ENCODE assay signal across 20 mouse cellular contexts in the genomic region with DNA sequence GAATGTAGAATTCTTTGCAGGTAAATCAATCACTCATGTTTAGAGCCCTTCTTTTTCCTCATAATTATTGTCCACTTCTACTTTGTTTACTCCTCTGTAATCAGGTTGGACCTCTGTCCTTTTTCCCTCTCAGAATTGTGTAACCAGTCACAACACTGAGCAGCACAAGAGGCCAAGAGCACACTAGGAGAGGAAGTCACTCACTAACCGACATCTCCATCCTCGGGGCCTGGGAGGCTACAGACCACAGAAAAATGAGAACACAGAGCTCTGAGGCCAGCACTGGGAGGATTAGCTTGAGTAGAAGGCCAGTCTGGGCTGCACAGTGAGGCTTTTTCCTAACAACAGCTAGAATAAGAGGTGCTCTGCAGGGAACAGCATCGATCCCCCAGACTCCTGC. TPM values are rescaled to one million over a fixed set of nuclear protein-coding genes. Genes with fewer than 3 reads are reported as not detected.
DNase-seq lines count a peak whose midpoint lies in the region; ATAC-seq and TF ChIP-seq lines count a peak whose summit lies in the region.
"Had no signal": no experiment of that assay in that cellular context is flagged by ENCODE, and none has a peak within 500 bp of the region (broad histone marks: within the 10 kb centered on the region; RNA-seq: fewer than 3 reads in every experiment).

No protein-coding gene starts in this region.

- peak overlapping the region; percentile 14; the same call in 1 of the 2 replicates for H3K9ac ChIP-seq in heart, embryonic 13.5 days
- no peak overlapping the region for H3K9ac ChIP-seq in liver, embryonic 13.5 days
- H3K9ac ChIP-seq: hindbrain, embryonic 15.5 days; neural tube, embryonic 13.5 days had no signal

- no peak overlapping the region for H3K4me2 ChIP-seq in heart, embryonic 13.5 days
- no peak overlapping the region for H3K4me2 ChIP-seq in liver, embryonic 13.5 days
- H3K4me2 ChIP-seq: hindbrain, embryonic 15.5 days; neural tube, embryonic 13.5 days had no signal

- TF ChIP-seq POLR2A in bone marrow macrophage, adult 2 months (IDR thresholded peaks at IDR 0.05; ENCODE audit: borderline replicate concordance, low read depth, low read length), result no peak

- DNase-seq in heart, adult 9 months (ENCODE audit: low spot score in 2 of 2), result no peak
- peak; percentile 83 for DNase-seq in 416B (ENCODE audit: low read depth)
- DNase-seq in liver, embryonic 13.5 days, result no peak
- DNase-seq in layer of hippocampus, adult 2 months (ENCODE audit: low spot score in 2 of 2), result no peak
- no peak for DNase-seq in kidney, adult 11 months
- no peak for DNase-seq in kidney, postnatal 36 days
- DNase-seq: adrenal gland, adult 8-10 months; cerebellum, adult 9-10 months; gastrocnemius, adult 2 months; heart, adult 2 months; kidney, adult 8-10 months; lung, adult 18-20 months; right cerebral cortex, postnatal 25 days; thymus, adult 2 months had no signal

- ATAC-seq in heart, embryonic 13.5 days (ENCODE audit: extremely low read depth, insufficient number of reproducible peaks, low FRiP score, low TSS enrichment), result no peak
- ATAC-seq in liver, embryonic 13.5 days (ENCODE audit: low read depth), result no peak
- ATAC-seq: forebrain, embryonic 16.5 days had no signal

- H3K27ac ChIP-seq in heart, embryonic 13.5 days (replicated peaks), result peak overlapping the region; percentile 21; the same call in 1 of the 2 replicates
- H3K27ac ChIP-seq in bone marrow macrophage, adult 2 months (ENCODE audit: insufficient read depth, low read depth, low read length), result peak overlapping the region; percentile 66
- peak overlapping the region; percentile 8; the same call in 1 of the 2 replicates for H3K27ac ChIP-seq in liver, embryonic 13.5 days
- no peak overlapping the region for H3K27ac ChIP-seq in layer of hippocampus, adult 2 months
- H3K27ac ChIP-seq: heart, adult 2 months; hindbrain, embryonic 15.5 days; neural tube, embryonic 13.5 days had no signal

- H3K36me3 ChIP-seq in heart, embryonic 13.5 days, result no peaks in the 10 kb centered on the region
- H3K36me3 ChIP-seq in liver, embryonic 13.5 days, result no peaks in the 10 kb centered on the region
- H3K36me3 ChIP-seq: hindbrain, embryonic 15.5 days; neural tube, embryonic 13.5 days had no signal

- H3K27me3 ChIP-seq in heart, embryonic 13.5 days (replicated peaks), result no peaks in the 10 kb centered on the region
- H3K27me3 ChIP-seq in liver, embryonic 13.5 days, result no peaks in the 10 kb centered on the region
- H3K27me3 ChIP-seq: hindbrain, embryonic 15.5 days; neural tube, embryonic 13.5 days had no signal

- WGBS in heart, embryonic 13.5 days, result 39% methylated on average over 3 of the region's 3 CpGs
- 36% methylated on average over 3 of the region's 3 CpGs for WGBS in liver, embryonic 13.5 days (ENCODE audit: insufficient replicate concordance)

- no peak for TF ChIP-seq CTCF in bone marrow macrophage, adult 2 months (IDR thresholded peaks at IDR 0.05; ENCODE audit: low read depth, low read length)
- TF ChIP-seq CTCF in layer of hippocampus, adult 2 months (conservative IDR thresholded peaks at IDR 0.05), result no peak

- H3K9me3 ChIP-seq in heart, embryonic 13.5 days, result no peaks in the 10 kb centered on the region
- no peaks in the 10 kb centered on the region for H3K9me3 ChIP-seq in liver, embryonic 13.5 days (replicated peaks)
- H3K9me3 ChIP-seq: hindbrain, embryonic 15.5 days; neural tube, embryonic 13.5 days had no signal

- H3K4me3 ChIP-seq in heart, embryonic 13.5 days, result no peak overlapping the region
- no peak overlapping the region for H3K4me3 ChIP-seq in bone marrow macrophage, adult 2 months (ENCODE audit: insufficient read depth, low read length)
- no peak overlapping the region for H3K4me3 ChIP-seq in liver, embryonic 13.5 days (replicated peaks)
- H3K4me3 ChIP-seq in layer of hippocampus, adult 2 months, result no peak overlapping the region
- H3K4me3 ChIP-seq: gastrocnemius, adult 2 months; heart, adult 2 months; hindbrain, embryonic 15.5 days; megakaryocyte, embryonic 14.5 days; neural tube, embryonic 13.5 days had no signal

- peaks cover 31% of the 10 kb centered on the region for H3K4me1 ChIP-seq in heart, embryonic 13.5 days
- H3K4me1 ChIP-seq in bone marrow macrophage, adult 2 months (ENCODE audit: control insufficient read depth, insufficient read depth, low read length), result peaks cover 45% of the 10 kb centered on the region
- H3K4me1 ChIP-seq in liver, embryonic 13.5 days (replicated peaks), result peaks cover 33% of the 10 kb centered on the region

RNA-seq across cellular contexts. Expression of a gene that starts 17.0 kb away (rescaled TPM):
- polyA plus RNA-seq in heart, embryonic 13.5 days (2015; fragmentation: Nextera tagmentation; extraction: Ambion mirVana), result 30.9 and 32.5 TPM in 2 replicates
- polyA plus RNA-seq in bone marrow macrophage, adult 2 months (2012; ENCODE audit: insufficient read depth, insufficient read length, missing spikeins), result 67.5 and 83.4 TPM in 2 replicates
- 7.8 and 9.4 TPM in 2 replicates for polyA plus RNA-seq in liver, embryonic 13.5 days (2015; fragmentation: Nextera tagmentation; extraction: Ambion mirVana)
- total RNA-seq in layer of hippocampus, adult 2 months (2021), result 1 to 10 TPM; 1.8 to 2.3 TPM
